Mouse (Mus musculus) liver, embryonic 14.5 days (tissue): ENCODE measurements around the gene Lpp.

Experiments used
- CTCF ChIP-seq: IDR thresholded peaks from 2 replicates; pipeline ENCODE4 v1.5.1; 2016; ENCODE audit warnings: antibody characterized with exemption, low read depth, control low read depth
- EP300 ChIP-seq: IDR thresholded peaks from 2 replicates; pipeline ENCODE4 v1.6.1; 2016; ENCODE audit warnings: antibody characterized with exemption, low read depth

DNA sequence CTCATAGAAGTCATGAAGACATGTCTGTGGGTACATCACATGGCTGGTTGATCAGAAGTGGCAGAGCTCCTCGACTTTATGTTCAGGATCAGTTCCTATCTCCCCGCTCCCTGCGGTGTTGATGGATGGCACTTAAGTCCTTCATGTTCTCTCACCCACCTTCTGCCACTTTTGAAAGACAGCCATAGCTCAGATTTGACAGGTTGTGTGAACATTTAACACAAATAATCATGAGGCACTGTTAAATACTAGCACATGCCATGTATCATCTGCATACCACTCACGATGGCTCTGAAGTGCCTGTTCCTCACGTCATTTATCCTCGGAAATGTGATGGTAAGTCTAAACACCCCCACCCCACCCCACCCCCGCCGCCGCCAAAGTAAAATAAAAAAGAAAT lies 441.2 kb downstream of the Lpp start:
- no peak for TF ChIP-seq CTCF
- TF ChIP-seq EP300 = no peak
